Mouse (Mus musculus) telencephalon, adult 2 months (tissue): Measurements from ENCODE around the gene H2afb3.
"Not testable (repeated sequence)": the region's sequence is repeated elsewhere in the genome, so short reads cannot be mapped to it uniquely, and the experiment has no call there.

Experiments used
- DNase-seq: peaks from one replicate; pipeline ENCODE4 v3.0.0-alpha.2; 2011; ENCODE audit warnings: low read depth, low spot score

The H2afb3 gene

DNA sequence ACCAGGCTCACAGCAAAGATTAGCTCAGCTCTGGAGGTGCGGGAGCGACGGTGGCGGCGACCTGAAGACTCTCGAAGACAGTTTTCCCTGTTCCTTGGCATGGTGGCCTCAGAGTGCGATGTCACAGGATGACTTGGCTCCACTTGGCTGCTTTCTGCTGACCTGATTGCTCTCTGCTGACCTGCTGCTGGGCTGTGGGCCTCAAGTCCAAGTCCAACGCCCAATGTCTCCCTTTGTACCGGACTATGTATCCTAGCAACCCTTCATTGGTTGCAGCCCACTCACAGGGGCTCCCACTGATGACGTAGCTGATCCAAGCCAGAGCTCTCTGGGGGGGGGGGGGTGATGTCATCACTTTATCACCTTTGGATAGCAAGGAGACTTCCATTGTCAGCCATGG, at the start of gene H2afb3:
Gene H2afb3, minus strand, starts transcription at position 101 of the 400 bp plus-strand sequence.
- not testable (repeated sequence) for DNase-seq

DNA sequence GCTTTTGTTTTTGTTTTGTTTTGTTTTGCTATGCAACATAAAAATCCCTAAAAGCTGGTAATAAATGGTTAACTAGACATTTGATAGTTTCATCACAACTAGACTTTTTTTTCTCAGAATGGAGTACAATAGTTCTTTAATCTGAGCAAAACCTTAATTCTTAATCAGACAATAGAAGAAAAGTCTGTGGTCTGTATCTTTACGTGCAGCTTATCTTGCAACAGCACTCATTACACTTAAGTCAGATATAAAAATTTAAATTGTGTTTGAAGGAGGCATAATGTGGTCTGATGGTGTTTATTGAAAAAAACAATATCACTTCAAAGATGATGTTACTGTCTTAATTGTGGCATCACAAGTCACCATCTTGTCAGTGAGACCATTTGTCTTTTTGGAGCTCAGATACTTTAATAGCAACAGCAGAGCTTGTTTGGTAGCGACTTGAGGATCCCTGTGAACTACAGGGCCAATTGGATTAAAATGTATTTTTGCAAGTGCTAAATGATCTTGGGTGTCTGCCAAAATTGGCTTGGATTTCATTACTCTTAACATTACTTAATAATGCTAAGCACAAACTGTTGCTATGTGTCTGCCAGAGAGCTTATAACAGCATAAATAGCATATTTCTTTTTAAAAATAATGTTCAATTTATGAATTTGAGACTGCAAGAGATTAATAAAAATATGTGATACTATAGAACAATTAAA, 11.3 kb downstream of the H2afb3 start:
- DNase-seq, result no peak

DNA sequence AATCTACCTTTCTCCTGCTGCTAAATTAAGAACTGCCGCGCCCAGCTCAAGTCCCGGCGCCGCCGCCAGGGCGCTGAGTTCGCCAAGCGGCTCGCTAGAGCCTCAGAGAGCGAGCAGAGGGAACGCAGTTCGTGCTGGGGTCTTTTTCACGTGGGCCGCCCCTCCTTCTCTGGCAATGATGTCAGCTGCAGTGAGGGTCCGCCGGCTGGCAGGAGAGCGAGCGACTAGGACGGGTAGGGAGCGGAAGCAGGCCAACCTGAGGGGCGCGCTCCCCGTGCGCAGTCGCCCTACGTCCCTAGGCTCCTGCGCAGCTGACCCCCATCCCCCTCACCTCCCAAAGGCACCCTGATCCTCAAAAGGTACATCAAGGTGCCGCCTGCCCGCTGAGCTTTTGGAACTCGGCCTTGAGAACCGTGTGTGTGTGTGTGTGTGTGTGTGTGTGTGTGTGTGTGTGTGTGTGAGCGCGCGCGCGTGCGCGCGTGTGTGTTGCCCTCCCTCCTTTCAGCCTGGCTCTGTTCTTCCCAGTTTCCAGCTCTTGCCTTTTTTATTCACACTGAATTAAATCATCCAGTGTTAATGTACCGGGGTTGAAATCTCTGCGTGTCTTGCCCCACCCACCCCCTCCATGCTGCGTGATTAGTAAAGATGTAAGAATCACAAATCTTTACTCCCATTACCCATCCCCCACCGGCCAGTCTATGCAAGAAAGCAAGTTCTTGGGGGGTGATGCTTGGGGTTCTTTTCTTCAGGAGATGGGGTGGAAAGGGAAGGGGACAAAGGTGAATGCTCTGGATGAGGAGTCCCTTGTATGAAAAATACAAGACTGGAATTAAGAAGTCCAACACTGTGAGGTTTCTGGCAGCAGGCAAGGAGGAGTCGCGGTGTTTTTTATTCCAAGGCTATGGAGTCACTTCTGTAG, 19.8 kb downstream of the H2afb3 start:
- no peak for DNase-seq

DNA sequence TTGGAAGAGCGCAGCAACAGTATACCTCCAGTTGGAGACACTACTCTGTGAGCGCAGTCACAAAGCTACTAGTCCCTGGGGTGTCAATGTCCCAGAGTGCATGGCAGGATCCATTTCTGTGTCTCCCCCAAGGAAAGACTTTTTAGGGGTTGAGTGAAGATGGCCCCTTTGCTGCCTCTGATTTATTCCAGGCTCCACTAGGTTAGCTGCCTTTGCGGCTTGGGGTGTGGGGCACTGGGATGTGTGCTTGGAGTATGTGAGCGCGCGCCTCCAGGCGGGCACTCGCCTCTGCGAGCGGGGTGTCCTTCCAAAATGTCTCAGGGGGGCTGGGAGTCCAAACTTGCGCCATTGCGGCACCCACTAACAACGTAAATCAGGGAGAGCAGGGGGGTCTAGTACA, 21.2 kb downstream of the H2afb3 start:
- DNase-seq, result no peak

DNA sequence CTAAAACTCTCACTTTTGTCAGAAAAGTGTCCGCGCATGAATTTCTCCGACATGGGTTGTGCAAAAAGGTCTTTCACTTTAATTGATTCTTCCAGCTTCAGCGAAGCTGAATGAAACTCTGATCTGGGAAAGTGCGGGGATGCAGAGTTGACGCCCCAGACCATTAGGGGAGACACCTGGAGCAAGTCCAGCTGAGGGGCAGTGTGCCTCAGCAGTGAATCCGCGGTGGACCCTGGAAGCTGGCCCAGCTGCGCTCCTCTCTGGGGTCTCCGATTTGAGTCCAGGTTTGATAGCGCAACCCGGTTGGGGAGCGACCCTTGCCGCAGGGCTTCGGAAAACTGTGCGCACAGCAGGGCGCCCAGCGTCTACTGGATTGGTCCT, 22.0 kb downstream of the H2afb3 start:
- DNase-seq, result no peak

DNA sequence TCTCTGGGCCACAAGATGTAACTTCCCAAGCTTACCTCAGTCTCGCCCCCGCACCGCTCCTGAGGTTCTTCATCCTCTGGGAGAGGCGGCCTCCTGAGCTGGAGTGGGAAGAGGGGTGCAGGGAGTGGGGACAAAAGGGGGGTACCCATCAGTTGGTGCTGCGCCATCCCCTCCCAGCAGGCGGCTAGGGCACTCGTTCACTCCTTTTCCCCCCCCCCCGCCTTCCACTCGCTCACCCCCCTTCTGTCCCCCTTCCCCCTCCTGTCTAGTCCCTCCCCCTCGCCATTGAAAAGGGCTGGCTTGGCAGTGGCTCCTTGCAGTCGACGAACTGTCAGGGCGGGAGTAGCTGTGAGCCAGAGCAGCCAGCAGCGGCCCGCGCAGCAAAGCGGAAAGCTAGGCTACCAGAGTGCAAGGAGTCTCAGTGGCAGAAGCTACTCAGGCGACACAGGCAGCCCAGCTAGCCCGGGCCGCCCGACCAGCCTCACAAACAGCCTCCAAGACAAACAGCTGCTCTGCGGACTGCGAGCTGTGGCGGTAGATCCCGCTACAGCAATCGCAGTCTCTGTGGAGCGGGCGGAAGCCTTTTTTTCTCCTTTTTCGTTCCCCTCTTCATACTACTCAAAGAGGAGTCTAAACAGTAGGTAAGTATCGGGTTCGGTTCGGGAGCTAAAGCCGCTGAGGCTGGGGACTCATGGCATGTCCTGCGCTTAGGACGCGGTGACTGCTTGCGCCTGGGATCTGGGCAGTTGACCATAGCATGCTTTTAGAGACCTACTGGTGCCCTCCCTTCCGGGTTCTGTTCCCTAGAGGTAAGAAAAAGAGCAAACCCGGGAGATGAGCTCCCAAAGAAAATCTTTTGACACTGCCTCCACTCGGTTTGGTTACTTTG, 22.6 kb downstream of the H2afb3 start, which contains the start of gene Pcdh11x:
Gene Pcdh11x, plus strand, starts transcription at position 249 of the 889 bp plus-strand sequence.
- no peak for DNase-seq

DNA sequence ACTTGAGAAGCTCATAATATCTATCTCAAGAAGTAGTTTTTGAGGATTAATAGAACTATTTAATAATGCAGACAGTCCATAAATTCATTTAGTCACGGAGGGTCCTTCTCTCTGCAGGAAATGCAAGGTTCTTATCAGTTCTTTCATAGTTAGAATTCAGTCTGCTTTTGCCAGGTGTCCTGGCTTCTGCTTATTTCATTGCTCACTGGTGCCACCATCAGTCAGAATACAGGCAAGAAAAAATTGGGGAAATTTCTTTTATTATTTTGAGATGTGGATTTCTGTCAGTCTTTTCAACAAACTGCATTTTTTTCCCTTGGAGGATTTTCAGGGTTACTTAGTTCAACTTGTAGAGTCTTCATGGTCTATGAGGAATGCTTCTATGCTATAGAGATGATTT, 25.4 kb downstream of the H2afb3 start:
- no peak for DNase-seq

DNA sequence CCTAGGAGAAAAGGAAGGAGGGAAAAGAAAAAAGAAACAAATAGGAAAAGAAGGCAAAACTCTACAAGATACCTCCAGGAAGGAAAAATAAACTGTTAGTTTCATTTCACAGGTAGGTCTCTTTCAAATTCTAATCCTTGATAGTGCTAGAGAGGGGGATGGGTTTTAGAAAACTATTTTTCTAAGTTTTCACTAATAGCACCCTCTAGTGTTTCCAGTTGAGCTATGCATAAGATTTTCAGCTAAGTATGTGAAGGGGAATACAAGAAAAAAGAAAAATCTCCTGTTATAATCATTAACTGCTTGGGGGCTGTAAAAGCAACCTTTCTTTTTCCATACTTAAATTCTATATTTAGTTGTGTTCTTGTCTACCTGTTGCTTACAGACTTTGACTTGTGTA, 27.4 kb downstream of the H2afb3 start:
- DNase-seq, result no peak
